Mouse (Mus musculus) lung, postnatal 10 days (tissue): ENCODE results near the gene Lrat.

Source experiments
- DNase-seq: peaks from one replicate; pipeline ENCODE4 v3.0.0; 2021

Gene Lrat

DNA sequence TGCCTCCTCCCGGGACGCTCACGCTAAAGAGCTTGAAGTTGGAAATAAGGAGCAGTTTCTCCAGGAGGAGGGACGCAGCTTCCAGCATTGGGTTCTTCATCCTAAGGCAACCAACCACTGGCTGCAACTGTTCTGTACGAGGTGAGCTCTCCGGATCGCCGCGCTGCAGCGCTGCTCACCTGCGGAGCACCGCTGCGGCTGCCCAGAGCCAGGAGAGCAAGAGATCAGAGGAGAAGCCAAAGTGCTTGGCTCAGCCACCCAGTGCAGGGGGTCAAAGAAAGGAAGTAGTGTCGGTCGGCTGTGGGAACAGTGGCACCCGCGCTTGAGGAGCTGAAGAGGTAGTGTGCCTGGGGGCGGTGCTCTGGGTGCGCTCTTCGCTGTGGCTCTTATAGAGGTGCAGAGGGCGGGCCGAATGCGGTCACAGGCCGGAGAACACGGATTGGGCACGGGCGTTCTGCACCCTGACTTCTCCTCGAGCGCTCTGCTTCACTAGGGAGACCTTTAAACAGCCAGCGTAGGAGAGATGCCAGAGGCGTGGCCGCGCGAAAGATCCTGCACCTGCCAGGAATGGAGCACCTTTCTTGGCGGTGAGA, at the start of gene Lrat:
Gene Lrat (minus strand): TSS at position 361 of the 593 bp plus-strand sequence.
- peak; percentile 34 for DNase-seq

- no peak for DNase-seq
Observed at GRCm38 (mm10) chr3:82952173-82952962, 48.6 kb upstream of the Lrat start.

GRCm38 (mm10) chr3:82950639-82951038, 46.9 kb upstream of the Lrat start:
- DNase-seq, result peak; percentile 68

GRCm38 (mm10) chr3:82950208-82950607, 46.4 kb upstream of the Lrat start:
- DNase-seq, result no peak

DNA sequence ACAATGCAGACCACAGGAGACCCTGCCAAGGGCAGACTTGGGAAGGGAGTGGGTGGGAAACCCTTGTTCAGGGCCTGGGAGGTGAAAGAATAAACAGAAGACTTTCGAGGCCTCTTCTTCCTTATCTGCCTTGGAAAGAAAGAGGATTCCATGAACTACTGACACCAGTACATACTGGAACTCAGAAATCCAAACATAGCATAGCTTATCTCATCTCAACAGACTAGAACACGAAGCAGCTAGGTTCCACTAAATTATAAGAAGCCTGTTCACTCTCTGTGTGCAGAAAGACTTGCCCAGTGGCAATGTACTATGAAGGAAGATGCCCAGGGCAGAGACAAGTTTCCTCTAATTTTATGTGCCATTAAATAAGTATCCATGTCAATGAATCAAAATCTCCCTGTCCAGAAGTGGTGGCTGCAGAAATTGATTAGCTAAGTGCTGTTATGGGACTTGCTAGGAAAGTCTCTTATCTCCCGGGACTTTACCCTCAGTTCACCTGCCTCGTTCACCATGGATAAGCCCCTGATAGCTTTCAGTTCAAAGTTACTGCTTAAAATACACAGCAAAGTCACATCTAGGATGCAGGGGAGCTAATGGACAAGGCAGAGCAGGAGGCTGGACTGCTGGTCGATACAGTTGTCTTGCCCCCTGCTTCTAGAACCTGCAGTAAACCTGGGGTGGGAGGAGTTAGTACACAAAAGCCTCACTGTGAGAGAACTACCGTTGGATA, 42.8 kb upstream of the Lrat start:
- DNase-seq, result no peak

DNA sequence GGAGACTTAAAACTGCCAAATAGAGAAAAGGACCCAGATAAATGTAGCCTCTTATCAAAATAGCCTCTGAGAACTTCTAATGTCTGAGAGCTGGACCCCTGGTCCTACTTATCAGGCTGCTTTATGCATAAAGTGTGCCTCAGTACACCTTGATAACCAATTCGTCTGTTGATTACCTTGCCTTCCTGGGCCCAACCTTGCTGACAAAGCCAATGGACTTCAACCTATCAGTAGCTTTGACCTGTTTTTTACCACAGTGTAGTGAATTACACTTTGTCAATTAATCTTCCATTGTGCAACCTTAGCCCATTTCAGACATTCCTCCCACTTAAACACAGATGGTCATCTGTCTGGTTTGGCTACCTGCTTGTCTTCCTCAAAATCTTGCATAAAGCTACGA, 24.1 kb upstream of the Lrat start:
- no peak for DNase-seq

DNA sequence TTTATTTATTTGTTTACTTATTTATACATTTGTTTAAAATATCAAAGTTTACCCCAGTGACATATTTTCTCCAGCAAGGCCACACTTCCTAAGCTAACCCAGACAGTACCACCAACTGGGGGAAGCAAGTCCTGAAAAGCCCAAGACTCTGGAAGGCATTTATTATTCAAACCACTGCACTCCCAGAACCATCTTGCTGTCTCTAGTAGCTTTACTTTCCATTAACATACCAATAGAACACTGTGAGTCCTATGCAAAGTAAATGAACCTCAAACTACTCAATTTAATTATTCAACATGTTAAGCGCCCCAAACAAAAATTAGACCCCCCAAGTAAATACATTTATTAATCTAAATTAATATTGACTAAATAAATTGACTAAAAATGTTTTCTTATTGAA, 11.9 kb upstream of the Lrat start:
- no peak for DNase-seq

GRCm38 (mm10) chr3:82908671-82909070, 4.9 kb upstream of the Lrat start:
- DNase-seq, result peak; percentile 28

DNA sequence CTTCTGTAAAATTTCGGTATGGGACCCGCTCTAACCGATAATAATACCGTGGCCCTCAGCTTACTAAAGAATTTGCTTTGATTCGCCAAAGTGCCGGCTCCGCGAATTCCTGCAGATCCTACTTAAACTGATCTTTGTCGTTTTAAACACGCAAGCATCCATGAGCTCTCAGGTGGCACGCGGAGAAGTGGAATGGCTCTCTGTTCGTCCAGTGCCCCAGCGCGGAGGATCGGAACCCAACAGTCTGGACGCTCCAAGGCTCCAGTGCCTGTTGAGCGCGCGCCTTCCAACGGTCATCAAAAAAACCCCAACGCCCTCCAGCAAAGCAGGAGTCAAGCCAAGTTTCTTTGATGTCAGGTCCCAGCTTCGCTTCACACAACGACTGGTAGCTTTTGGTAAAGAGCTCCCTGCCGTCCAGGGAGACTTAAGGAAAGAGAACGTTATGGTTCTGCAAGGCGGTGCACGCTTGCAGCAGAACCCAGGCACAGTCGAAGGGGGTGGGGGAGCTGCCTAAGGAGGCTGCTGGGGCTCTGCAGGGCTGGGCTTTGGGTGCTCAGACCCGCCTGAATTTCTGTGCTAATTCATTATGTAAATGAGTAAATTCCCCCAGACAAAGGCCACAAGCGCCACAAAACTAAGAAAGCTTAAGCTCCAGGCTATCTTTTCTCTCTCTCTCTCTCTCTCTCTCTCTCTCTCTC, 587 bp upstream of the Lrat start:
- peak; percentile 3 for DNase-seq

DNA sequence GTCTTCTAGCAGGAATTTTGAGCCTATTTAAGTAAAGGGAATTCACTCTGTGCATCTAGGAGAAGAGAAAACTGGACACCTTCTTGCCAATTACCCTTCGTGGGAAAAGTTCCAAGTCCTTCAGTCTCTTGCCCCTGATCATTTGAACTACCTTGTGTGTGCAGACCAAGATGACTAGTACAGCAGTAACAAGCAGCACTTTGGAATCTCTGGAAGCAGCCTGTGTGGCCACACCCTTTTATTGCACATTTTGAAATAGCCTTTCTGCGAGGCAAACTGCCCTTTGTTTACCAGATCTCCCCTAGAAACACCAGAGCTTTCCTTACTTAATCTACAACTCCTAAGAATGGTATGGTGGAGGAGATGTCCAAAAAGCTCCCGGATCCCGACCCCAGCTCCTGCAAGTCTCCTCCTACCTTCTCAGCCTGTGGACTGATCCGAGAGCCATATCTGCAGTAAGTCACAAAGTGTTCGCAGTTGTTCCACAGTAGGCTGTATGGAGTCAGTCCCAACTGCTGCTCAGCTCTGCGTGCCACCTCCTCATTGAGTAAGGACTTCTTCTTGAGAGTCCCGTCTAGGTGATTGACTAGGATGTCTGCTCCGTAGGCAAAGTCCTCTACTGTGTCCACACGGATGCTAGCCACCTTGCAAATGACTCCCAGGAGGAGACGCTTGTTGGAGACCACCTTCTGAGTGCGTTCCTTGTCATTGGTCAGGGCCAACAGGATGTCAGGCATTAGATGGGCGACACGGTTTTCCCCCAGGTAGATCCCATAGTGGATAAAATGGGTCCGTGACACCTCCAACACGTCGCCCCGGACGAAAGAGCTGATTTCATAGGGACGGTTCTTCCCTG, 788 bp downstream of the Lrat start:
- no peak for DNase-seq

DNA sequence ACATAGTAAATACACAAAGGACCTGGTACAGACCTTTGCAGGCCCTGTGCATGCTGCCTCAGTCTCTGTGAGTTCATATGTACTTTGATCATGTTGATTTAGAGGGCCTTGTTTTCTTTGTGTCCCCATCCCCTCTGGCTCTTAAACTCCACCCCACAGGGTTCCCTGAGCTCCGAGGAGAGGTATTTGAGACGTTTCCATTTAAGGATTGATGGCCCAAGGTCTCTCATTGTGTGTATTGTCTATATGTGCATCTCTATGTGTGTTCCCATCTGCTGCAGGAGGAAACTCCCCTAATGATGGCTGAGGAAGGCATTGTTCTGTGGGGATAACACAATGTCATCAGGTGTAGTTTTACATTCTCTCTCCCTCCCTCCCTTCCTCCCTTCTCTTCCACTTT, 14.9 kb downstream of the Lrat start:
- DNase-seq, result no peak

GRCm38 (mm10) chr3:82877258-82877657, 26.5 kb downstream of the Lrat start:
- peak; percentile 56 for DNase-seq

DNA sequence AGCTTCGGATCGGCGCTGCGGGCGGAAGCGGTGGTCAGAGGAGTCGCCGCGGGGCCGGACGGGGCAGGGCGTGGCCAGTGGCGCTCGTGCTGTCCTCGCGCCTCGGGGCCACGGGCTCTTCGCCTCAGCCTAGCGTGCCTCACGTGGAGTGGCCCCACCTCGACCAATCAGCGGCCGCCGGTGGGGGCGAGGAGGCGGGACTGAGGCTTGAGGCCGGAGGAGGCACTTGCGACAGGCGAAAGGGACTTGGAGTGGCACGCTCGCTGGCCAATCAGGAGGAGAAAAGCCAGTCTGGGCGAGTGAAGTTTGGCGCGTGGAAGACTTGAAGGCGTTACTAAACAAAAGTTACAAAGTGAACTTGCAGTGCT, 27.4 kb downstream of the Lrat start, which contains the start of gene Rbm46:
Gene Rbm46 (minus strand): TSS at position 112 of the 368 bp plus-strand sequence.
- peak; percentile 93 for DNase-seq

- peak; percentile 4 for DNase-seq
Observed at GRCm38 (mm10) chr3:82875671-82876371, 28.0 kb downstream of the Lrat start.

DNA sequence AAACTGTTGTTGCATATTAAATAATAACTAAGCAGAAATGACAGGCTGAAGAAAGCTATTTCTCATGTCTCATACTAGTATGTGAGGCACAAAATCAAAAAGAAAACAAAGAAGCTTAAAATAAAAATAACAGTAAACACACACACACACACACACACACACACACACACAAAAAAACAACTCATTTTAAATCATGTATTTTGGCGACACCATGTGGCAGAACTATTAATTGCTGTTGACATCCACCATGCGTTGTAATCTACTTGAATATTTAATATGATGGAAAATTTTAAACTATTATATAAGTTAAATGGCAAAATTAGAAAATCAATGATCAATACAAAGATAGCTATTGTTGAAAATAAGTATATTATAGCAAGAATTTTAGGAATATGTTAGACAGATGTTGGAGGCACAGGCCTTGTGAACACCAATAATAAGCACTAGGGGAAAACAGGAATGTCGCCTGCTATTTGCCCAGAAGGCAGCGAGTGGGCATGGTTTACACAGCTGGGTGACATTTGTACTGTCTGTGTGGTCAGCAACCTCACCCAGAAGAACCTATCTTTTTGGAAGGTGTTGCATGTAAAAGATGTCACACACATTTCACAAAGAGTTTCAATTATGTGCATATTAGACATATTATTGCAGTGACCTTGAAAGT, 46.2 kb downstream of the Lrat start:
- peak; percentile 40 for DNase-seq
